Mouse (Mus musculus) midbrain, embryonic 16.5 days (tissue): ENCODE data around the gene Lgr5. TPM values are rescaled to one million over a fixed set of nuclear protein-coding genes. Genes with fewer than 3 reads are reported as not detected.

Experiments
- ATAC-seq: fragments of 200-750 bp; cut with Nextera tagmentation; 2 replicates; pipeline ENCODE4 v1.8.0; 2017; ENCODE audit warnings: moderate TSS enrichment
- H3K27ac ChIP-seq: fragments of 300-500 bp; sonication (generic); 2 replicates; pipeline ENCODE4 v1.5.1; 2014; ENCODE audit warnings: mild to moderate bottlenecking, low read length, mixed read lengths
- H3K27me3 ChIP-seq: fragments of 300-500 bp; sonication (generic); 2 replicates; pipeline ENCODE4 v1.6.1; 2014; ENCODE audit warnings: low read depth, low read length, mixed read lengths; ENCODE audit not compliant: control insufficient read depth, insufficient read depth
- H3K36me3 ChIP-seq: fragments of 300-500 bp; sonication (generic); 2 replicates; pipeline ENCODE4 v1.6.1; 2014; ENCODE audit warnings: mild to moderate bottlenecking, low read length, moderate library complexity, mixed read lengths; ENCODE audit not compliant: control insufficient read depth, insufficient read depth
- H3K4me1 ChIP-seq: fragments of 300-500 bp; sonication (generic); 2 replicates; pipeline ENCODE4 v1.6.1; 2014; ENCODE audit warnings: mild to moderate bottlenecking, low read length, mixed read lengths; ENCODE audit not compliant: control insufficient read depth, insufficient read depth
- H3K4me2 ChIP-seq: fragments of 300-500 bp; sonication (generic); 2 replicates; pipeline ENCODE4 v1.6.1; 2014; ENCODE audit warnings: mild to moderate bottlenecking, low read length, mixed read lengths
- H3K4me3 ChIP-seq: fragments of 300-500 bp; sonication (generic); 2 replicates; pipeline ENCODE4 v1.5.1; 2014; ENCODE audit warnings: low read depth, mild to moderate bottlenecking, low read length, moderate library complexity, mixed read lengths
- H3K9ac ChIP-seq: fragments of 300-500 bp; sonication (generic); 2 replicates; pipeline ENCODE4 v1.6.1; 2014; ENCODE audit warnings: low read depth, low read length, mixed read lengths
- H3K9me3 ChIP-seq: fragments of 300-500 bp; sonication (generic); replicated peaks from 2 replicates; pipeline ENCODE4 v1.6.1; 2014; ENCODE audit warnings: mild to moderate bottlenecking, low read length, mixed read lengths; ENCODE audit not compliant: control insufficient read depth, poor library complexity, severe bottlenecking
- WGBS: fragments of 180-500 bp; shearing (Covaris S2); extraction: QIAGEN DNeasy Blood & Tissue Kit; methylation state at CpG from one replicate; pipeline ENCODE4 v1.1.7; 2014; 5-methylcytosine and 5-hydroxymethylcytosine counted together
- polyA plus RNA-seq: library from polyadenylated mRNA; unstranded; fragments of >200 nt; fragmentation: Nextera tagmentation; extraction: Ambion mirVana; gene quantifications from 2 replicates; pipeline ENCODE4 v1.2.1, GENCODE M21; 2015

Lgr5 gene
- polyA plus RNA-seq, 1 experiment from 2014 or later = 1.4 TPM

- peak overlapping the region; percentile 46 for H3K4me2 ChIP-seq
- H3K27ac ChIP-seq = no peak overlapping the region
- no peaks in the 10 kb centered on the region for H3K36me3 ChIP-seq
- H3K9me3 ChIP-seq = no peaks in the 10 kb centered on the region
- 47% methylated on average over 12 of the region's 12 CpGs for whole genome bisulfite sequencing
- H3K4me1 ChIP-seq = peaks cover 5% of the 10 kb centered on the region; the same call in 1 of the 2 replicates
- ATAC-seq = peak; percentile 76; the same call in 1 of the 2 replicates
- H3K9ac ChIP-seq = no peak overlapping the region
- peak overlapping the region; percentile 16; the same call in 1 of the 2 replicates for H3K4me3 ChIP-seq
- H3K27me3 ChIP-seq = no peaks in the 10 kb centered on the region
These were observed 94.4 kb downstream of the Lgr5 start for GRCm38 (mm10) chr10:115492956-115493777.

- no peak overlapping the region for H3K27ac ChIP-seq
These were observed 95.6 kb downstream of the Lgr5 start for GRCm38 (mm10) chr10:115491803-115492510.

GRCm38 (mm10) chr10:115485602-115486001 is 102.0 kb downstream of the Lgr5 start:
- H3K4me1 ChIP-seq = no peaks in the 10 kb centered on the region
- H3K27me3 ChIP-seq = no peaks in the 10 kb centered on the region
- WGBS = 61% methylated on average over 2 of the region's 2 CpGs
- H3K4me3 ChIP-seq = no peak overlapping the region
- H3K36me3 ChIP-seq = no peaks in the 10 kb centered on the region
- H3K27ac ChIP-seq = no peak overlapping the region
- ATAC-seq = no peak
- no peak overlapping the region for H3K4me2 ChIP-seq
- no peaks in the 10 kb centered on the region for H3K9me3 ChIP-seq
- H3K9ac ChIP-seq = no peak overlapping the region

More at GRCm38 (mm10) chr10:115491803-115492510, 95.6 kb downstream of the Lgr5 start:
- ATAC-seq = no peak
- no peaks in the 10 kb centered on the region for H3K9me3 ChIP-seq
- H3K4me2 ChIP-seq = no peak overlapping the region
- H3K4me3 ChIP-seq = no peak overlapping the region
- no peaks in the 10 kb centered on the region for H3K36me3 ChIP-seq
- 95% methylated on average over 7 of the region's 7 CpGs for WGBS
- H3K4me1 ChIP-seq = peaks cover 5% of the 10 kb centered on the region; the same call in 1 of the 2 replicates
- no peak overlapping the region for H3K9ac ChIP-seq
- H3K27me3 ChIP-seq = no peaks in the 10 kb centered on the region

GRCm38 (mm10) chr10:115484660-115485059 is 102.9 kb downstream of the Lgr5 start:
- WGBS = 79% methylated on average over 3 of the region's 3 CpGs
- ATAC-seq = no peak
- H3K9me3 ChIP-seq = no peaks in the 10 kb centered on the region

GRCm38 (mm10) chr10:115478441-115479141 is 109.0 kb downstream of the Lgr5 start:
- peak; percentile 69 for ATAC-seq
- Histone ChIP-seq H3K9ac (peak overlapping the region; percentile 31; the same call in 1 of the 2 replicates), H3K36me3 (no peaks in the 10 kb centered on the region), H3K27ac (no peak overlapping the region), H3K4me1 (peaks cover 7% of the 10 kb centered on the region), H3K27me3 (no peaks in the 10 kb centered on the region), H3K9me3 (no peaks in the 10 kb centered on the region), H3K4me2 (peak overlapping the region; percentile 53), H3K4me3 (peak overlapping the region; percentile 11)
- 8% methylated on average over 20 of the region's 20 CpGs for WGBS

More at GRCm38 (mm10) chr10:115484660-115485059, 102.9 kb downstream of the Lgr5 start:
- Histone ChIP-seq H3K9ac (no peak overlapping the region), H3K4me3 (no peak overlapping the region), H3K4me2 (no peak overlapping the region), H3K36me3 (no peaks in the 10 kb centered on the region), H3K27me3 (no peaks in the 10 kb centered on the region), H3K4me1 (no peaks in the 10 kb centered on the region), H3K27ac (no peak overlapping the region)

- WGBS = 95% methylated on average over 9 of the region's 9 CpGs
- no peak for ATAC-seq
- H3K9ac ChIP-seq = no peak overlapping the region
These were observed 111.1 kb downstream of the Lgr5 start for GRCm38 (mm10) chr10:115476506-115476905.

GRCm38 (mm10) chr10:115475000-115475550 is 112.5 kb downstream of the Lgr5 start:
- Histone ChIP-seq H3K9ac (no peak overlapping the region), H3K4me1 (peaks cover 7% of the 10 kb centered on the region), H3K4me3 (no peak overlapping the region), H3K4me2 (no peak overlapping the region), H3K9me3 (no peaks in the 10 kb centered on the region), H3K27ac (no peak overlapping the region), H3K36me3 (no peaks in the 10 kb centered on the region), H3K27me3 (no peaks in the 10 kb centered on the region)
- 45% methylated on average over 7 of the region's 7 CpGs for WGBS
- no peak for ATAC-seq

More at GRCm38 (mm10) chr10:115476506-115476905, 111.1 kb downstream of the Lgr5 start:
- no peak overlapping the region for H3K4me2 ChIP-seq
- H3K9me3 ChIP-seq = no peaks in the 10 kb centered on the region
- no peak overlapping the region for H3K4me3 ChIP-seq
- peaks cover 7% of the 10 kb centered on the region for H3K4me1 ChIP-seq
- no peaks in the 10 kb centered on the region for H3K36me3 ChIP-seq
- no peaks in the 10 kb centered on the region for H3K27me3 ChIP-seq
- H3K27ac ChIP-seq = no peak overlapping the region

GRCm38 (mm10) chr10:115473213-115473961 is 114.2 kb downstream of the Lgr5 start:
- Histone ChIP-seq H3K27me3 (no peaks in the 10 kb centered on the region), H3K9me3 (no peaks in the 10 kb centered on the region), H3K4me2 (no peak overlapping the region), H3K36me3 (no peaks in the 10 kb centered on the region), H3K27ac (no peak overlapping the region), H3K4me1 (peaks cover 3% of the 10 kb centered on the region; the same call in 1 of the 2 replicates), H3K9ac (no peak overlapping the region), H3K4me3 (no peak overlapping the region)
- 75% methylated on average over 6 of the region's 6 CpGs for WGBS
- no peak for ATAC-seq
